In the genomic region with DNA sequence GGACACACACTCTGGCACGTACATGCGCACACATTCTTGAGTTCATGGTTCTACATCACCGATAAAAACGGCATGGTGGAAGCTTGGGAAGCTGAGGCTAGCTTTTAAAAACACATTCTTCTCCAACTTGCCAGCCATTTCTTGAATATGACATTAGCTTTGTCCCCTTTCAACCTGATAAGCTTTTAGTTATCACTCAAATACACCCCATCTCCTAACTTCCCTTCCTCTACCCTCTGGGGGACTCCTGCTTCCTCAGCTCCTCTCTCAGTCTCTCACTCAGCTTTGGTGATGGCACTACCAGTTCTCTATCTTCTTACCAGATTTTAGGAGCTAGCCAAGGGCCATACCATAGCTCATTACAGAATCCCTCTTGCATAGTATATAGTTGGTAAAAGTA, we compare ENCODE assay signal across 37 mouse cellular contexts. TPM values are rescaled to one million over a fixed set of nuclear protein-coding genes. Genes with fewer than 3 reads are reported as not detected.
"Had no signal": no experiment of that assay in that cellular context is flagged by ENCODE, and none has a peak within 500 bp of the region (broad histone marks: within the 10 kb centered on the region; RNA-seq: fewer than 3 reads in every experiment).

No protein-coding gene starts in this region.

- H3K4me3 ChIP-seq: heart, embryonic 10.5 days; heart, embryonic 12.5 days; heart, embryonic 13.5 days; heart, embryonic 15.5 days; hindbrain, embryonic 10.5 days; hindbrain, embryonic 12.5 days; hindbrain, embryonic 13.5 days; hindbrain, embryonic 15.5 days; intestine, embryonic 15.5 days; kidney, embryonic 15.5 days; layer of hippocampus, adult 2 months; left cerebral cortex, adult 2 months had no signal

- H3K9ac ChIP-seq: heart, embryonic 12.5 days; heart, embryonic 13.5 days; heart, embryonic 15.5 days; hindbrain, embryonic 12.5 days; hindbrain, embryonic 13.5 days; hindbrain, embryonic 14.5 days; hindbrain, embryonic 15.5 days; intestine, embryonic 15.5 days; kidney, embryonic 15.5 days had no signal

- H3K27me3 ChIP-seq: heart, embryonic 12.5 days; heart, embryonic 13.5 days; heart, embryonic 15.5 days; hindbrain, embryonic 12.5 days; hindbrain, embryonic 13.5 days; hindbrain, embryonic 15.5 days; intestine, embryonic 15.5 days; kidney, embryonic 15.5 days had no signal

- DNase-seq: heart, postnatal 10 days; heart, postnatal 14 days; heart, postnatal 36 days; heart, postnatal 4 days; kidney, adult 11 months; kidney, adult 18-20 months; kidney, adult 2 months; kidney, adult 8-10 months; kidney, adult 9 months; kidney, postnatal 10 days; kidney, postnatal 14 days; kidney, postnatal 25 days; kidney, postnatal 36 days; kidney, postnatal 4 days; layer of hippocampus, adult 9-11 months; layer of hippocampus, postnatal 36 days had no signal

- H3K4me2 ChIP-seq: heart, embryonic 11.5 days; heart, embryonic 12.5 days; heart, embryonic 13.5 days; heart, embryonic 15.5 days; hindbrain, embryonic 12.5 days; hindbrain, embryonic 13.5 days; hindbrain, embryonic 14.5 days; hindbrain, embryonic 15.5 days; intestine, embryonic 15.5 days; kidney, embryonic 15.5 days had no signal

- H3K9me3 ChIP-seq: heart, embryonic 10.5 days; heart, embryonic 12.5 days; heart, embryonic 13.5 days; heart, embryonic 15.5 days; hindbrain, embryonic 10.5 days; hindbrain, embryonic 12.5 days; hindbrain, embryonic 13.5 days; hindbrain, embryonic 15.5 days; intestine, embryonic 15.5 days; kidney, embryonic 15.5 days had no signal

- H3K27ac ChIP-seq: heart, embryonic 10.5 days; heart, embryonic 13.5 days; heart, embryonic 15.5 days; hindbrain, embryonic 10.5 days; hindbrain, embryonic 12.5 days; hindbrain, embryonic 13.5 days; hindbrain, embryonic 14.5 days; hindbrain, embryonic 15.5 days; hindbrain, postnatal 0 days; intestine, embryonic 15.5 days; kidney, embryonic 15.5 days; kidney, postnatal 0 days; layer of hippocampus, adult 2 months; left cerebral cortex, adult 2 months had no signal

- H3K4me1 ChIP-seq: hindbrain, embryonic 13.5 days; hindbrain, embryonic 15.5 days had no signal

- ATAC-seq: hindbrain, embryonic 16.5 days; hindbrain, postnatal 0 days; inflammation-experienced regulatory T-cells, adult 6 months; intestine, embryonic 15.5 days; intestine, embryonic 16.5 days; intestine, postnatal 0 days had no signal

RNA-seq across cellular contexts. Expression of a gene that starts 26.3 kb away (rescaled TPM):
- total RNA-seq: hematopoietic stem cell, adult 5-6 weeks had no signal
- polyA plus RNA-seq: hindbrain, embryonic 14.5 days had no signal

RNA-seq across cellular contexts. Expression of a gene that starts 39.6 kb away (rescaled TPM):
- total RNA-seq: hematopoietic stem cell, adult 5-6 weeks had no signal
- polyA plus RNA-seq: inflammation-experienced regulatory T-cells, adult 6 months had no signal

RNA-seq across cellular contexts. Expression of a gene that starts 59.2 kb away (rescaled TPM):
- total RNA-seq: hematopoietic stem cell, adult 5-6 weeks had no signal
- polyA plus RNA-seq: inflammation-experienced regulatory T-cells, adult 6 months had no signal
